Mouse (Mus musculus) lung, adult 2 months (tissue): ENCODE measurements around the gene Baiap2.

Experiments
- CTCF ChIP-seq: fragments of 200-500 bp; IDR thresholded peaks from 2 replicates; pipeline ENCODE4 v1.5.1; 2011; ENCODE audit warnings: mild to moderate bottlenecking, low read length, control low read depth; ENCODE audit not compliant: insufficient read depth
- POLR2A ChIP-seq: fragments of 200-500 bp; IDR thresholded peaks from 2 replicates; pipeline ENCODE4 v1.6.1; 2011; ENCODE audit warnings: low read depth, mild to moderate bottlenecking, control low read depth, low read length, borderline replicate concordance; ENCODE audit errors: extremely low read depth

DNA sequence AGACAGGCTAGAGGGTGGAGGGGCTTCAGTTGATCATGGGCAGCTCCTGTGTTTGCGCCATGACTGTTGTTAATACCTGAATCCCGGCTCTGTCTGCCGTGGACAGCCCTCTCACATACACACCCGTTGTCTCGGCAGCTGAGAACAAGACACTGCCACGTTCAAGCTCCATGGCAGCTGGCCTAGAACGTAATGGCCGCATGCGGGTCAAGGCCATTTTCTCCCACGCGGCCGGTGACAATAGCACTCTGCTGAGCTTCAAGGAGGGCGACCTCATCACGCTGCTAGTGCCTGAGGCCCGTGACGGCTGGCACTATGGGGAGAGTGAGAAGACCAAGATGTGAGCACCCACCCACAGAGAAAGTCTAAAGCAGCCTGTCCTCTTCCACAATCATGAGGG lies 54.8 kb downstream of the Baiap2 start:
- TF ChIP-seq POLR2A (no peak), CTCF (no peak)
